Mouse (Mus musculus) heart, embryonic 12.5 days (tissue): Measurements from ENCODE around the gene Ankrd66. TPM values are rescaled to one million over a fixed set of nuclear protein-coding genes. Genes with fewer than 3 reads are reported as not detected.
A peak's percentile ranks its signal among the peaks of the same experiment; 100 is the strongest.
"Not testable (repeated sequence)": the region's sequence is repeated elsewhere in the genome, so short reads cannot be mapped to it uniquely, and the experiment has no call there.

ENCODE experiments used
- ATAC-seq: fragments of 200-750 bp; cut with Nextera tagmentation; 2 replicates; pipeline ENCODE4 v1.8.0; 2017; ENCODE audit warnings: moderate TSS enrichment, moderate library complexity; ENCODE audit not compliant: insufficient number of reproducible peaks, low FRiP score
- H3K27ac ChIP-seq: fragments of 300-500 bp; sonication (generic); 2 replicates; pipeline ENCODE4 v1.5.1; 2016; ENCODE audit warnings: mild to moderate bottlenecking, moderate library complexity; ENCODE audit not compliant: poor library complexity, severe bottlenecking
- H3K27me3 ChIP-seq: fragments of 300-500 bp; sonication (generic); replicated peaks from 2 replicates; pipeline ENCODE4 v1.6.1; 2016; ENCODE audit warnings: mild to moderate bottlenecking, moderate library complexity
- H3K36me3 ChIP-seq: fragments of 300-500 bp; sonication (generic); 2 replicates; pipeline ENCODE4 v1.6.1; 2016; ENCODE audit warnings: mild to moderate bottlenecking, moderate library complexity
- H3K4me1 ChIP-seq: fragments of 300-500 bp; sonication (generic); replicated peaks from 2 replicates; pipeline ENCODE4 v1.6.1; 2016; ENCODE audit warnings: mild to moderate bottlenecking
- H3K4me2 ChIP-seq: fragments of 300-500 bp; sonication (generic); 2 replicates; pipeline ENCODE4 v1.6.1; 2016; ENCODE audit warnings: mild to moderate bottlenecking, moderate library complexity
- H3K4me3 ChIP-seq: fragments of 300-500 bp; sonication (generic); 2 replicates; pipeline ENCODE4 v1.5.1; 2016; ENCODE audit warnings: mild to moderate bottlenecking
- H3K9ac ChIP-seq: fragments of 300-500 bp; sonication (generic); 2 replicates; pipeline ENCODE4 v1.6.1; 2016; ENCODE audit warnings: mild to moderate bottlenecking, moderate library complexity
- H3K9me3 ChIP-seq: fragments of 300-500 bp; sonication (generic); replicated peaks from 2 replicates; pipeline ENCODE4 v1.6.1; 2016; ENCODE audit warnings: mild to moderate bottlenecking, moderate library complexity
- WGBS: fragments of 180-500 bp; shearing (Covaris S2); methylation state at CpG from one replicate; pipeline ENCODE4 v1.1.7; 2016; 5-methylcytosine and 5-hydroxymethylcytosine counted together
- polyA plus RNA-seq: library from polyadenylated mRNA; unstranded; fragments of >200 nt; fragmentation: Nextera tagmentation; extraction: Ambion mirVana; gene quantifications from 2 replicates; pipeline ENCODE4 v1.2.1, GENCODE M21; 2016

Ankrd66 gene
- polyA plus RNA-seq, 1 experiment from 2014 or later: not detected

- WGBS: 82% methylated on average over 6 of the region's 6 CpGs
- H3K27me3 ChIP-seq, ATAC-seq, H3K36me3 ChIP-seq, H3K9me3 ChIP-seq, H3K4me2 ChIP-seq, H3K9ac ChIP-seq, H3K4me1 ChIP-seq, H3K27ac ChIP-seq, H3K4me3 ChIP-seq: not testable (repeated sequence)
Measured at GRCm38 (mm10) chr17:43536841-43537240, 6.6 kb downstream of the Ankrd66 start.

GRCm38 (mm10) chr17:43534362-43535222 lies 8.8 kb downstream of the Ankrd66 start:
- peak; percentile 67 for ATAC-seq
- WGBS: 14% methylated on average over 23 of the region's 23 CpGs
- H3K36me3 ChIP-seq: no peaks in the 10 kb centered on the region
- no peak overlapping the region for H3K27ac ChIP-seq
- peak overlapping the region; percentile 18 for H3K9ac ChIP-seq
- H3K4me3 ChIP-seq: peak overlapping the region; percentile 31
- peaks cover 5% of the 10 kb centered on the region; the same call in 1 of the 2 replicates for H3K4me1 ChIP-seq
- no peaks in the 10 kb centered on the region; the same call in 1 of the 2 replicates for H3K27me3 ChIP-seq
- no peaks in the 10 kb centered on the region for H3K9me3 ChIP-seq
- peak overlapping the region; percentile 66 for H3K4me2 ChIP-seq

GRCm38 (mm10) chr17:43531192-43531591 lies 12.2 kb downstream of the Ankrd66 start:
- 84% methylated on average over 4 of the region's 4 CpGs for whole genome bisulfite sequencing
- no peak overlapping the region for H3K9ac ChIP-seq
- no peaks in the 10 kb centered on the region for H3K9me3 ChIP-seq
- no peak overlapping the region for H3K4me3 ChIP-seq
- no peaks in the 10 kb centered on the region for H3K36me3 ChIP-seq
- no peak for ATAC-seq
- no peaks in the 10 kb centered on the region; the same call in 1 of the 2 replicates for H3K27me3 ChIP-seq
- no peak overlapping the region for H3K4me2 ChIP-seq
- peaks cover 5% of the 10 kb centered on the region; the same call in 1 of the 2 replicates for H3K4me1 ChIP-seq
- no peak overlapping the region for H3K27ac ChIP-seq

- Histone ChIP-seq H3K4me1 (peaks cover 5% of the 10 kb centered on the region; the same call in 1 of the 2 replicates), H3K9me3 (no peaks in the 10 kb centered on the region), H3K36me3 (no peaks in the 10 kb centered on the region), H3K27me3 (no peaks in the 10 kb centered on the region; the same call in 1 of the 2 replicates), H3K4me2 (no peak overlapping the region), H3K9ac (no peak overlapping the region), H3K27ac (no peak overlapping the region), H3K4me3 (no peak overlapping the region)
- WGBS: 84% methylated on average over 2 of the region's 2 CpGs
- ATAC-seq: no peak
Measured at GRCm38 (mm10) chr17:43530507-43530906, 12.9 kb downstream of the Ankrd66 start.

GRCm38 (mm10) chr17:43520166-43520565 lies 23.3 kb downstream of the Ankrd66 start:
- no peak overlapping the region for H3K9ac ChIP-seq
- 76% methylated on average over 3 of the region's 3 CpGs for WGBS

GRCm38 (mm10) chr17:43518644-43519409 lies 24.6 kb downstream of the Ankrd66 start:
- Histone ChIP-seq H3K9me3 (peaks cover 5% of the 10 kb centered on the region), H3K9ac (no peak overlapping the region), H3K27me3 (peaks cover 10% of the 10 kb centered on the region; the same call in 1 of the 2 replicates), H3K36me3 (no peaks in the 10 kb centered on the region), H3K4me1 (no peaks in the 10 kb centered on the region), H3K27ac (no peak overlapping the region), H3K4me3 (no peak overlapping the region), H3K4me2 (no peak overlapping the region; the same call in 1 of the 2 replicates)
- 28% methylated on average over 18 of the region's 18 CpGs for WGBS
- ATAC-seq: peak; percentile 55; the same call in 1 of the 2 replicates

More at GRCm38 (mm10) chr17:43520166-43520565, 23.3 kb downstream of the Ankrd66 start:
- Histone ChIP-seq H3K4me3 (no peak overlapping the region), H3K27me3 (peaks cover 10% of the 10 kb centered on the region; the same call in 1 of the 2 replicates), H3K36me3 (no peaks in the 10 kb centered on the region), H3K9me3 (no peaks in the 10 kb centered on the region), H3K4me1 (no peaks in the 10 kb centered on the region), H3K27ac (no peak overlapping the region), H3K4me2 (no peak overlapping the region)
- ATAC-seq: no peak

GRCm38 (mm10) chr17:43510782-43511181 lies 32.7 kb downstream of the Ankrd66 start:
- Histone ChIP-seq H3K27ac (no peak overlapping the region), H3K4me1 (no peaks in the 10 kb centered on the region), H3K27me3 (no peaks in the 10 kb centered on the region), H3K4me3 (no peak overlapping the region), H3K4me2 (no peak overlapping the region), H3K9ac (no peak overlapping the region), H3K9me3 (peaks cover 5% of the 10 kb centered on the region), H3K36me3 (no peaks in the 10 kb centered on the region)
- WGBS: 79% methylated on average over 4 of the region's 4 CpGs
- no peak for ATAC-seq

GRCm38 (mm10) chr17:43504594-43504934 lies 38.9 kb downstream of the Ankrd66 start:
- Histone ChIP-seq H3K27ac (no peak overlapping the region), H3K36me3 (no peaks in the 10 kb centered on the region), H3K4me3 (no peak overlapping the region), H3K9me3 (no peaks in the 10 kb centered on the region), H3K9ac (no peak overlapping the region), H3K4me2 (no peak overlapping the region), H3K27me3 (no peaks in the 10 kb centered on the region), H3K4me1 (no peaks in the 10 kb centered on the region)
- WGBS: 63% methylated on average over 6 of the region's 6 CpGs
- no peak for ATAC-seq

- Histone ChIP-seq H3K9me3 (no peaks in the 10 kb centered on the region), H3K27ac (no peak overlapping the region), H3K4me1 (no peaks in the 10 kb centered on the region), H3K9ac (no peak overlapping the region), H3K4me3 (no peak overlapping the region), H3K36me3 (no peaks in the 10 kb centered on the region), H3K27me3 (no peaks in the 10 kb centered on the region), H3K4me2 (no peak overlapping the region)
- ATAC-seq: no peak
- 59% methylated on average over 4 of the region's 4 CpGs for WGBS
Measured at GRCm38 (mm10) chr17:43503861-43504593, 39.4 kb downstream of the Ankrd66 start.

- Histone ChIP-seq H3K4me1 (no peaks in the 10 kb centered on the region), H3K27me3 (no peaks in the 10 kb centered on the region), H3K27ac (no peak within 1 kb of the TSS), H3K9ac (no peak within 1 kb of the TSS), H3K4me2 (no peak within 1 kb of the TSS), H3K36me3 (no peaks in the 10 kb centered on the region), H3K4me3 (no peak within 1 kb of the TSS), H3K9me3 (no peaks in the 10 kb centered on the region)
- WGBS: 88% methylated on average over 9 of the region's 9 CpGs
- ATAC-seq: no peak
Measured at GRCm38 (mm10) chr17:43502592-43502991, 40.8 kb downstream of the Ankrd66 start, which contains the start of gene Mep1a. TSS of gene Mep1a (minus strand) at chr17:43502812.
